Mouse (Mus musculus) neural tube, embryonic 14.5 days (tissue): ENCODE results near the gene Vps13d. TPM values are rescaled to one million over a fixed set of nuclear protein-coding genes. Genes with fewer than 3 reads are reported as not detected.

Experiments
- ATAC-seq: fragments of 200-750 bp; cut with Nextera tagmentation; 2 replicates; pipeline ENCODE4 v1.8.0; 2017; ENCODE audit warnings: low read depth, mild to moderate bottlenecking, moderate TSS enrichment, moderate library complexity
- H3K27ac ChIP-seq: fragments of 300-500 bp; sonication (generic); 2 replicates; pipeline ENCODE4 v1.5.1; 2014; ENCODE audit warnings: low read depth, mild to moderate bottlenecking, control low read depth, low read length, moderate library complexity, mixed read lengths
- H3K27me3 ChIP-seq: fragments of 300-500 bp; sonication (generic); 2 replicates; pipeline ENCODE4 v1.6.1; 2014; ENCODE audit warnings: low read length; ENCODE audit not compliant: control insufficient read depth, insufficient read depth
- H3K36me3 ChIP-seq: fragments of 300-500 bp; sonication (generic); 2 replicates; pipeline ENCODE4 v1.6.1; 2014; ENCODE audit warnings: low read length, mixed read lengths; ENCODE audit not compliant: control insufficient read depth, insufficient read depth
- H3K4me1 ChIP-seq: fragments of 300-500 bp; sonication (generic); 2 replicates; pipeline ENCODE4 v1.6.1; 2014; ENCODE audit warnings: low read length; ENCODE audit not compliant: control insufficient read depth, insufficient read depth
- H3K4me2 ChIP-seq: fragments of 300-500 bp; sonication (generic); 2 replicates; pipeline ENCODE4 v1.6.1; 2014; ENCODE audit warnings: mild to moderate bottlenecking, low read depth, low read length, control low read depth
- H3K4me3 ChIP-seq: fragments of 300-500 bp; sonication (generic); 2 replicates; pipeline ENCODE4 v1.5.1; 2014; ENCODE audit warnings: low read depth, low read length, control low read depth, mixed read lengths
- H3K9ac ChIP-seq: fragments of 300-500 bp; sonication (generic); replicated peaks from 2 replicates; pipeline ENCODE4 v1.6.1; 2014; ENCODE audit warnings: low read depth, mild to moderate bottlenecking, control low read depth, low read length, mixed read lengths
- H3K9me3 ChIP-seq: fragments of 300-500 bp; sonication (generic); 2 replicates; pipeline ENCODE4 v1.6.1; 2016; ENCODE audit warnings: low read length; ENCODE audit not compliant: control insufficient read depth
- WGBS: fragments of 180-500 bp; shearing (Covaris S2); extraction: QIAGEN DNeasy Blood & Tissue Kit; methylation state at CpG from one replicate; pipeline ENCODE4 v1.1.7; 2014; 5-methylcytosine and 5-hydroxymethylcytosine counted together
- polyA plus RNA-seq: library from polyadenylated mRNA; unstranded; fragments of >200 nt; fragmentation: Nextera tagmentation; extraction: Ambion mirVana; gene quantifications from 2 replicates; pipeline ENCODE4 v1.2.1, GENCODE M21; 2014

Vps13d gene
- polyA plus RNA-seq, 1 experiment from 2014 or later: 12.9 TPM

DNA sequence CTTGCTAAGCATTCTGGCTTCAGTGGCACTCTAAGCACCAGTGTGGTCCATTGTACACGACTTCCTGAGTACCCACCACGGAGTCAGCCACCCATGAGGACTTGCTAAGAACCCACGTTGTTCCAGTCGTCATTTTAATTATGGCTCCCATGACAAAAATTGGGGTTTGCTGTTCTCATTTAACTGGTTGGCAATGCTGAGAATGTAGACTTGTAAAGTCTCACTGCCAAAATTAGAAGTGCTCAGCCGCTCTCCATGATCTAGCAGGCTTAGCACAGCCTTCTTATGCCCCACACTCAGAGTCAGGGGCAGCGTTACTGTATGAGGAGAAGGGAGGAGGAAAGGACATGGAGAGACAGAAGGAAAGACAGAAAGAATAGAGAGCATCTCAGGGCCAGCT, 216.8 kb downstream of the Vps13d start:
- H3K27me3 ChIP-seq: no peaks in the 10 kb centered on the region
- H3K27ac ChIP-seq: no peak overlapping the region
- H3K9ac ChIP-seq: no peak overlapping the region
- H3K4me2 ChIP-seq: no peak overlapping the region
- 82% methylated on average over 6 of the region's 6 CpGs for WGBS
- H3K4me3 ChIP-seq: no peak overlapping the region
- no peaks in the 10 kb centered on the region for H3K9me3 ChIP-seq
- 0 out of 2 replicates have a peak, but pooled peaks cover 2% of the 10 kb centered on the region for H3K36me3 ChIP-seq
- no peaks in the 10 kb centered on the region for H3K4me1 ChIP-seq
- ATAC-seq: no peak

DNA sequence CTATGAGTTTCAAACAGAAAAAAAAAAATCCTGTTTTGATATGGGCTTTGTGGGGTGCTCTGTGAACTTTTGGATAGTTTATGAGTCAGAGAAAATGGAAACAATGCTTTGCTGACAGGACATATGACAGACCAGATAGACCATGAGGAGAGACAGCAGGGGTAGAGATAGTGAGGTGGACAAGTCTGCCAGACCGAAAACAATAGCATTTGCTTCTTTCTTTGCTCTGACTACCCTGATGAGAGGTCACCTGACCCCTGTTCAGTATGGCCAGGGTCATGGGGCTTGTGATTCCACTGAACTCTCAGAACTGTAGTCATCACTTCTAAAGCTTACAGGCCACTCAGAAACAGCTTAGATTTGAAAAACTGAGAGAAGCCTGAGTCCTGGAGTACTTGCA, 217.7 kb downstream of the Vps13d start:
- no peak overlapping the region for H3K4me3 ChIP-seq
- no peaks in the 10 kb centered on the region for H3K9me3 ChIP-seq
- no peak overlapping the region for H3K9ac ChIP-seq
- H3K4me1 ChIP-seq: no peaks in the 10 kb centered on the region
- H3K36me3 ChIP-seq: 0 out of 2 replicates have a peak, but pooled peaks cover 2% of the 10 kb centered on the region
- H3K27ac ChIP-seq: no peak overlapping the region
- ATAC-seq: no peak
- no peak overlapping the region for H3K4me2 ChIP-seq
- WGBS: 78% methylated on average over 1 of the region's 1 CpGs
- no peaks in the 10 kb centered on the region for H3K27me3 ChIP-seq

DNA sequence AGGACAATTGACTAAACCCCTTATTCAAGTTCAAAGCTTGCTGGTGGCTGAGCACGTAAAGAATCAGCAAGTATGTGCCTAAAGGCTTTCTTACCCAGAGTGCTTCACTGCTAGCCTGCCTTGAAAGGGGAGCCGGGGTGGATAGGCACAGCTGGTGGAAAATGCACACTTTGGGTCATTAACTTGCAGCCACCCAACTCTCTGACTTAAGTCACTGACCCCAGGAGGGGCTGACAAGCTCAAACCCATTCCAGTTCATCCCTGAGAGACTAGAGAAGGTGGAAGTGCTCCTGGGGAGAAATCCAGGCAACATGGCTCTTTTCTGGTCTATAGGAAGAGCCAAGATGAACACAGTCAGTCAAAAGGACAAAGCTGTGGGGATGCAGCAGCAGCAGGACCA, 219.3 kb downstream of the Vps13d start:
- Histone ChIP-seq H3K36me3 (0 out of 2 replicates have a peak, but pooled peaks cover 2% of the 10 kb centered on the region), H3K27ac (no peak overlapping the region), H3K27me3 (no peaks in the 10 kb centered on the region), H3K4me2 (no peak overlapping the region), H3K4me3 (no peak overlapping the region), H3K9me3 (no peaks in the 10 kb centered on the region), H3K4me1 (no peaks in the 10 kb centered on the region), H3K9ac (no peak overlapping the region)
- ATAC-seq: no peak
- WGBS: 32% methylated on average over 2 of the region's 2 CpGs

DNA sequence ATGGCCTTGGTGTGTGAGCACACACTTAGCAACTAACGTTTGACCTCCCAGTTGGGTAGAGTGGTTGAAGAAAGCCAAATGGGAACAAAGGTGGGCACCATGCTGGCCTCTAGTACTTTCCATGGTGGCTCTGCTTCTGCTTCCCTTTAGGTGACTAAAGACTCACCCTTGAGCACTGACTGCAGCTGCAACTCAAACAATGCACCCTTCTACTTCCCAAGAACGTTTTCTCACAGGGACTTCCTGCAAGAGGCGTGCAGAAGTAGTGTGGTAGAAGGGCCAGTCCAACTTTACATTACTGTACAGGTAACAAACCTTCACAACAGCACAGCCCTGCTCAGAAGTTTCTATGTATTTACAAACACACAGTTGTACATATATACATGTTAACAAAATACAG, 220.3 kb downstream of the Vps13d start:
- Histone ChIP-seq H3K27ac (no peak overlapping the region), H3K36me3 (0 out of 2 replicates have a peak, but pooled peaks cover 2% of the 10 kb centered on the region), H3K27me3 (no peaks in the 10 kb centered on the region), H3K9ac (no peak overlapping the region), H3K4me3 (no peak overlapping the region), H3K4me2 (no peak overlapping the region), H3K9me3 (no peaks in the 10 kb centered on the region), H3K4me1 (no peaks in the 10 kb centered on the region)
- WGBS: 86% methylated on average over 3 of the region's 3 CpGs
- no peak for ATAC-seq

DNA sequence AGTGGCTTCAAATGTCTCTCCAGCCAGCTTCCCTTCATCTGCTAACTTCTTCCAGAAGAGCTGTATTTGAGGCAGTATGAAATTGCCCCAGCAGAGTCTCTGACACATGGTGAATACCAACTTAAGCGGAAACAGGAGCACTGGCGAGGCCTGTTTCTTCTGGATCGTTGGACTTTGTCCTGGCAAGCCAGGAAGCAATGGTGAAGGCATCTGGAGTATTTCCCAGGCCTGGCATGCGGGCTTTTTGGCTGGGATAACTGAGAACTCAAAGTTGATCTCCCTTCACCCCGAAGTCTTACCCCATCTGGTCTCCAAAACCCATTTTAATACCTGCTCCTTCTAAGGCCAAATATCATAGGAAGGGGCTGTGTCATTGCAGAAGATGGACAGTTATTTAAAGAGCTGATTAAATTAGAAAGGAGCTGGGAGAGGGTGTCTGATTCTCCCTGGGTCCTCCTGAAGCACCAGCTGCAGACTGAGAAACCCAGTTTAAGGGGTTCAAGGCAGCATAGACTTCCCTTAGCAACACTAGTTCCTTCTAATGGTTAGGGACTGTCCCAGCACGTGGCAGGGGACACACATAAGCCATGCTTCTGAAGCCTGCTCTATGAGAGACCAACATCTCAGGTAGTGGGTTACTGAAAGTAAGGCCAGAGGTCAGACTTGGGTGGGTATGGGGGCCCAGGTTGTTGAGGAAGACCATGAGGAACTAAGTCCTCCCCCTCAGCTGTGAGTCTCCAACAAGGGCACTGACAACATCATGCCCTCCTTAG, 221.7 kb downstream of the Vps13d start:
- ATAC-seq: no peak
- no peak overlapping the region for H3K4me2 ChIP-seq
- no peaks in the 10 kb centered on the region for H3K4me1 ChIP-seq
- H3K27me3 ChIP-seq: no peaks in the 10 kb centered on the region
- no peak overlapping the region for H3K27ac ChIP-seq
- H3K36me3 ChIP-seq: 0 out of 2 replicates have a peak, but pooled peaks cover 2% of the 10 kb centered on the region
- no peak overlapping the region for H3K4me3 ChIP-seq
- WGBS: 86% methylated on average over 6 of the region's 6 CpGs
- no peak overlapping the region for H3K9ac ChIP-seq
- H3K9me3 ChIP-seq: no peaks in the 10 kb centered on the region

DNA sequence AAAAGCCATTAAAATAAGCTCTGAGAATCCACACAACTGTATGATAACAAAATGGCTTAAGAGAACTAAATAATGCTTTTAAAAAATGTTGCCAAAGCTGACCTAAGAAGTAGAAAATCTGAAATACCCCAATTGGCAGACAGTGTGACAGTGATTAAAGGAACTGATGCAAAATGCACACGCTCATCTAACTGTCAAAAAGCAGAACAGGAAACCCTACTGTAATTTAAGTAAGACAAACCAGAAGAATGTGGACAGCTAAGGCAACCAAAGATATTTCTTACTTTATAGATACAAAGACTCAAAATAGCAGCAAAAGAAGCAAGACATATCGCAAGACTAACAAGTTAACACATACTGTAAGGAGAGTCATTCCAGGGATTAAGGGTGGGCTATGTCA, 223.8 kb downstream of the Vps13d start:
- 97% methylated on average over 2 of the region's 2 CpGs for WGBS
- ATAC-seq: no peak
- no peaks in the 10 kb centered on the region for H3K27me3 ChIP-seq
- H3K36me3 ChIP-seq: 0 out of 2 replicates have a peak, but pooled peaks cover under 1% of the 10 kb centered on the region
- no peaks in the 10 kb centered on the region for H3K4me1 ChIP-seq
- no peak overlapping the region for H3K9ac ChIP-seq
- no peak overlapping the region for H3K4me3 ChIP-seq
- no peak overlapping the region for H3K4me2 ChIP-seq
- H3K27ac ChIP-seq: no peak overlapping the region
- no peaks in the 10 kb centered on the region for H3K9me3 ChIP-seq

DNA sequence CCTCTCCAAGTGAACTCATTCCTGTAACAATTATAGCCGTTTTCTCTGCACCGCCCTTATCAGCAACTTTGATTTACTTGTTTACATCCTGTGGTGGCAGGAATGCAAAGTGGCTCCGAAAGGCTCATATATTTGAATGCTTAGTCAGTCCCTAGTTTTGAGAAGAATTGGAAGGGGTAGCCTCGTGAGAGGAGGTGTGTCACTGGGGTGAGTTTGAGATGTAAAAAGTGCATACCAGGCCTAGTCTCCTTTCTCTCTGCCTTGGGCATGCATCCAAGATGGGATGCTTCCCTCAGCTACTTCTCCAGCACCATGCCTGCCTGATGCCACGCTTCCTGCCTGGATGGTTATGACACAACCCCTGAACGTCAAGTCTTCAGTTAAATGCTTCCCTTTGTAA, 225.8 kb downstream of the Vps13d start:
- Histone ChIP-seq H3K4me3 (no peak overlapping the region), H3K4me1 (no peaks in the 10 kb centered on the region), H3K9ac (no peak overlapping the region), H3K36me3 (no peaks in the 10 kb centered on the region), H3K4me2 (no peak overlapping the region), H3K9me3 (no peaks in the 10 kb centered on the region), H3K27ac (no peak overlapping the region), H3K27me3 (no peaks in the 10 kb centered on the region)
- 62% methylated on average over 6 of the region's 6 CpGs for WGBS
- ATAC-seq: no peak; the same call in 1 of the 2 replicates

DNA sequence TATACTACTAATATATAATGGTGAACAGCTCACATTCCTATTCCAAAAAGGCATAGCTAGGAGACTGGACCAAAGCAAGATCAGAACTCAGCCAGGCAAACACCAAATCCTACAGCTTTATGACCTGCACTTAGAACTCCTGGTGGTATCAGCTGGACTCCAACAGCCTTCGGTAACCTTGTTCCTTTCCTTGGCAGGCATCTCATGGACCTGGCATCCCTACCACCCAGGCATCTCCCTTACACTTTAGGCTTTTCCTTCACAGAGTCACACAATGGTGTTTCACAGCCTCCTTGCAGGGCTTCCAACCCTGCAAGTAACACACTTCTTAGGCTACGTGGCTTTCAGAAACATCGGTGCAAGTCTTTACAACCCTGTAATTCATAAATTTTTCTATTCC, 226.4 kb downstream of the Vps13d start:
- Histone ChIP-seq H3K27me3 (no peaks in the 10 kb centered on the region), H3K4me1 (no peaks in the 10 kb centered on the region), H3K9ac (no peak overlapping the region), H3K4me2 (no peak overlapping the region), H3K4me3 (no peak overlapping the region), H3K36me3 (no peaks in the 10 kb centered on the region), H3K27ac (no peak overlapping the region), H3K9me3 (no peaks in the 10 kb centered on the region)
- no peak for ATAC-seq
- WGBS: 93% methylated on average over 3 of the region's 3 CpGs

DNA sequence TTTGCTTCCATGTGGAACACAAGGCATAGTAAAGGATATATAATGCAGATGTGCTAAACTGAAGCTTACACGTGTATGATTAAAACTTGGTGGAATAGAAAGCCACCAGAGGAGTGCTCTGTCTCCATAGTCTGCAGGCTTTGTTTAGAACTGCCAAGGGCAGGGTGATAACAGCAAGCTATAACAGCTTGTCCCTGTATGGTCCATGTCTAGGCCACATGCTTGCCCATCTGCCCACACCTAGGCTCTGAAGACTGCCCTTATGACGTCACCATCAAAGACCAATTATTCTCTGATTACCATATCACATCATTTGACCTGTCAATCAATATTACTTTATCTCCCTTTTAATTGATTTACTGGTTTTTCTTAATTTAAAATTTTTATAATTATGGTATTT, 229.6 kb downstream of the Vps13d start:
- no peak for ATAC-seq
- Histone ChIP-seq H3K4me2 (no peak overlapping the region), H3K27me3 (no peaks in the 10 kb centered on the region), H3K9ac (no peak overlapping the region), H3K4me1 (no peaks in the 10 kb centered on the region), H3K9me3 (no peaks in the 10 kb centered on the region), H3K4me3 (no peak overlapping the region), H3K36me3 (no peaks in the 10 kb centered on the region), H3K27ac (no peak overlapping the region)
- WGBS: 85% methylated on average over 2 of the region's 2 CpGs
